Mouse (Mus musculus) limb, embryonic 14.5 days (tissue): Measurements from ENCODE around the gene Gabrb1. TPM values are rescaled to one million over a fixed set of nuclear protein-coding genes. Genes with fewer than 3 reads are reported as not detected.
A peak's percentile ranks its signal among the peaks of the same experiment; 100 is the strongest.

Experiments used
- ATAC-seq: fragments of 200-750 bp; cut with Nextera tagmentation; 2 replicates; pipeline ENCODE4 v1.8.0; 2017; ENCODE audit warnings: low read depth, moderate number of reproducible peaks, moderate TSS enrichment; ENCODE audit not compliant: low FRiP score
- DNase-seq: peaks from one replicate; pipeline ENCODE4 v3.0.0-alpha.2; 2015; ENCODE audit warnings: low spot score
- H3K27ac ChIP-seq: fragments of 300-500 bp; sonication (generic); replicated peaks from 2 replicates; pipeline ENCODE4 v1.5.1; 2014; ENCODE audit warnings: low read depth, mild to moderate bottlenecking, low read length, moderate library complexity, mixed read lengths
- H3K27me3 ChIP-seq: fragments of 300-500 bp; sonication (generic); 2 replicates; pipeline ENCODE4 v1.6.1; 2014; ENCODE audit warnings: low read length, mixed read lengths; ENCODE audit not compliant: control insufficient read depth, insufficient read depth
- H3K36me3 ChIP-seq: fragments of 300-500 bp; sonication (generic); 2 replicates; pipeline ENCODE4 v1.6.1; 2014; ENCODE audit warnings: mild to moderate bottlenecking, low read length, moderate library complexity, mixed read lengths; ENCODE audit not compliant: control insufficient read depth, insufficient read depth
- H3K4me1 ChIP-seq: fragments of 300-500 bp; sonication (generic); 2 replicates; pipeline ENCODE4 v1.6.1; 2014; ENCODE audit warnings: antibody characterized with exemption, low read length, mixed read lengths; ENCODE audit not compliant: control insufficient read depth, insufficient read depth
- H3K4me2 ChIP-seq: fragments of 300-500 bp; sonication (generic); replicated peaks from 2 replicates; pipeline ENCODE4 v1.6.1; 2014; ENCODE audit warnings: low read depth, mild to moderate bottlenecking, low read length, moderate library complexity; ENCODE audit not compliant: severe bottlenecking
- H3K4me3 ChIP-seq: fragments of 300-500 bp; sonication (generic); replicated peaks from 2 replicates; pipeline ENCODE4 v1.5.1; 2014; ENCODE audit warnings: low read length
- H3K9ac ChIP-seq: fragments of 300-500 bp; sonication (generic); 2 replicates; pipeline ENCODE4 v1.6.1; 2014; ENCODE audit warnings: mild to moderate bottlenecking, low read depth, low read length, moderate library complexity; ENCODE audit not compliant: severe bottlenecking
- H3K9me3 ChIP-seq: fragments of 300-500 bp; sonication (generic); 2 replicates; pipeline ENCODE4 v1.6.1; 2016; ENCODE audit warnings: low read length; ENCODE audit not compliant: control insufficient read depth
- POLR2A ChIP-seq: fragments of 200-500 bp; IDR thresholded peaks from 2 replicates; pipeline ENCODE4 v1.8.0; 2012; ENCODE audit warnings: inconsistent platforms, mild to moderate bottlenecking, moderate library complexity, borderline replicate concordance; ENCODE audit not compliant: insufficient read depth, insufficient read length; ENCODE audit errors: extremely low read depth
- WGBS: fragments of 180-500 bp; shearing (Covaris S2); extraction: QIAGEN DNeasy Blood & Tissue Kit; methylation state at CpG from one replicate; pipeline ENCODE4 v1.1.7; 2014; 5-methylcytosine and 5-hydroxymethylcytosine counted together
- polyA plus RNA-seq, 2 experiments: library from polyadenylated mRNA; depleted of rRNA in 1 of 2; stranded (reverse) in 1 of 2; unstranded in 1 of 2; fragments of >200 nt; fragmentation: Nextera tagmentation in 1 of 2; extraction: Ambion mirVana in 1 of 2; gene quantifications; 2 replicates each; pipeline versions ENCODE4 v1.2.1 to v1.2.3; 2012 to 2014

The Gabrb1 gene
- polyA plus RNA-seq, 2 experiments, result 0.26 to 1.5 TPM

GRCm38 (mm10) chr5:72160781-72161485 is 503.0 kb downstream of the Gabrb1 start:
- Histone ChIP-seq H3K4me2 (no peak overlapping the region), H3K27me3 (no peaks in the 10 kb centered on the region), H3K4me1 (no peaks in the 10 kb centered on the region), H3K27ac (no peak overlapping the region), H3K36me3 (peaks cover 60% of the 10 kb centered on the region), H3K9ac (no peak overlapping the region), H3K4me3 (no peak overlapping the region), H3K9me3 (no peaks in the 10 kb centered on the region)
- DNase-seq, result no peak
- no peak for TF ChIP-seq POLR2A
- ATAC-seq, result no peak
- WGBS, result 93% methylated on average over 11 of the region's 11 CpGs

- H3K9me3 ChIP-seq, result no peaks in the 10 kb centered on the region
- H3K4me2 ChIP-seq, result no peak overlapping the region
- ATAC-seq, result no peak
- peaks cover 5% of the 10 kb centered on the region for H3K4me1 ChIP-seq
- H3K27ac ChIP-seq, result no peak overlapping the region
- no peak for DNase-seq
- no peak for TF ChIP-seq POLR2A
- 83% methylated on average over 5 of the region's 5 CpGs for WGBS
- H3K9ac ChIP-seq, result no peak overlapping the region
- no peak overlapping the region for H3K4me3 ChIP-seq
- no peaks in the 10 kb centered on the region for H3K27me3 ChIP-seq
- peaks cover 56% of the 10 kb centered on the region for H3K36me3 ChIP-seq
Observed at GRCm38 (mm10) chr5:72162855-72163254, 504.9 kb downstream of the Gabrb1 start.

GRCm38 (mm10) chr5:72164386-72164785 is 506.5 kb downstream of the Gabrb1 start:
- DNase-seq (no peak), ATAC-seq (no peak)
- H3K4me3 ChIP-seq, result no peak overlapping the region
- 61% methylated on average over 7 of the region's 7 CpGs for WGBS
- H3K9me3 ChIP-seq, result no peaks in the 10 kb centered on the region
- H3K27ac ChIP-seq, result no peak overlapping the region
- no peaks in the 10 kb centered on the region for H3K27me3 ChIP-seq
- no peak overlapping the region for H3K9ac ChIP-seq
- peaks cover 46% of the 10 kb centered on the region for H3K36me3 ChIP-seq
- H3K4me1 ChIP-seq, result peaks cover 5% of the 10 kb centered on the region
- H3K4me2 ChIP-seq, result no peak overlapping the region
- no peak for TF ChIP-seq POLR2A

GRCm38 (mm10) chr5:72167594-72168284 is 509.8 kb downstream of the Gabrb1 start, which contains the start of gene Commd8:
Gene Commd8 (minus strand): TSS chr5:72168189.
- peak; percentile 83; the same call in 1 of the 2 replicates for TF ChIP-seq POLR2A
- Histone ChIP-seq H3K4me3 (peak within 1 kb of the TSS; percentile 71), H3K27me3 (no peaks in the 10 kb centered on the region), H3K27ac (peak within 1 kb of the TSS; percentile 64), H3K9me3 (no peaks in the 10 kb centered on the region), H3K4me2 (peak within 1 kb of the TSS; percentile 73), H3K36me3 (peaks cover 15% of the 10 kb centered on the region), H3K9ac (peak within 1 kb of the TSS; percentile 70), H3K4me1 (peaks cover 5% of the 10 kb centered on the region)
- ATAC-seq (peak; percentile 94), DNase-seq (peak; percentile 95)
- WGBS, result under 1% methylated on average over 38 of the region's 38 CpGs

GRCm38 (mm10) chr5:72168285-72168621 is 510.3 kb downstream of the Gabrb1 start:
- peaks cover 13% of the 10 kb centered on the region for H3K36me3 ChIP-seq
- DNase-seq (no peak), ATAC-seq (no peak; the same call in 1 of the 2 replicates)
- peak overlapping the region; percentile 45 for H3K4me2 ChIP-seq
- TF ChIP-seq POLR2A, result no peak
- H3K27ac ChIP-seq, result no peak overlapping the region; the same call in 1 of the 2 replicates
- H3K27me3 ChIP-seq, result no peaks in the 10 kb centered on the region
- 0% methylated on average over 2 of the region's 4 CpGs for WGBS
- H3K4me1 ChIP-seq, result peaks cover 5% of the 10 kb centered on the region
- H3K9ac ChIP-seq, result no peak overlapping the region
- H3K9me3 ChIP-seq, result no peaks in the 10 kb centered on the region
- peak overlapping the region; percentile 71 for H3K4me3 ChIP-seq
